Mouse (Mus musculus) right cerebral cortex, postnatal 25 days (tissue): ENCODE data around the gene Prtn3.

Experiments used
- DNase-seq: peaks from one replicate; pipeline ENCODE4 v3.0.0; 2022

Gene Prtn3

DNA sequence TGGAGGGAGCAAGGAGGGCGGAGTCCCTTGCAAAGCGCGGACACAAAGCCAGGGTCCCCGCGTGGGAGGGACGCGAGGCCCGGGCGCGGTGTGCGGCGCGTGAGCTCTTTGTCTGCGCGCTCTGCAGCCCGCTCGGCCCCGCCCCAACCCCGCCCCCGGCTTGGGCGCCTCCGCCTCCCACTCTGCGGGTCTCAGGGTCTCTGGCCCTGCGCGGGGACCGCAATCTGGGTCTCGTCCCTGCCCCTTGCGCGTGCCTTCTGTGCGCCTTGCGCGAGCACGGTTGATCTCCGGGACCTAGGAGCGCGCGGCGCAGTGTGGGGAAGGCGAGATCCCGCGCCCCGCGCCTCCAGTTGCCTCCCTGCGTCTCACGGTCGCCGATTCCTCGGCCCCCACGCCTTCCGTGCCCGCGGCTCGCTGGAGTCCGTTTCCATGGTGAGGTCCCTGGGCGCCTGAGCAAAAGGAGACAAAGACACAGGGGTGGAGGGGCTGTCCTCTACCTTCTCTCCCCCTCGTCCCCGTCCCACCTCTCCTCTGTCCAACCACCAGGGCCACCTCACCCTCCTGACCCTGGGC, at the start of gene Prtn3, which contains the start of gene Plppr3:
TSS of gene Prtn3 (plus strand) at position 187 of the 573 bp plus-strand sequence.
TSS of gene Plppr3 (minus strand) at position 345 of the 573 bp plus-strand sequence.
- peak; percentile 55 for DNase-seq

DNA sequence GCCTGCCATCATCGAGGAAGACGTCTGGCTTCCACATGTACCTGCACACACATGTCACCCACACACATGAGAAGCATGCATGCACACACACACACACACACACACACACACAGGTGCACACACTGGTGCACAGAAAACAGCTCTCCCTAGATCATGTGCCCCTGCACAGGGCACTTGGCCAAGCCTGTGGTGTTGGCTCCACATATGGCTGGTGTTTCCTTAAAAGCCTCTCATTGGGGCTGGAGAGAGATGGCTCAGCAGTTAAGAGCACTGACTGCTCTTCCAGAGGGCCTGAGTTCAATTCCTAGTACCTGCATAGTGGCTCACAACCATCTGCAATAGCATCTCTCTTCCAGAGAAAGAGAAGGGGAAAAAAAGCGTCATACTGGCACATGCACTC, 42.7 kb upstream of the Prtn3 start:
- no peak for DNase-seq

GRCm38 (mm10) chr10:79832026-79832785, 42.1 kb upstream of the Prtn3 start:
- no peak for DNase-seq

DNA sequence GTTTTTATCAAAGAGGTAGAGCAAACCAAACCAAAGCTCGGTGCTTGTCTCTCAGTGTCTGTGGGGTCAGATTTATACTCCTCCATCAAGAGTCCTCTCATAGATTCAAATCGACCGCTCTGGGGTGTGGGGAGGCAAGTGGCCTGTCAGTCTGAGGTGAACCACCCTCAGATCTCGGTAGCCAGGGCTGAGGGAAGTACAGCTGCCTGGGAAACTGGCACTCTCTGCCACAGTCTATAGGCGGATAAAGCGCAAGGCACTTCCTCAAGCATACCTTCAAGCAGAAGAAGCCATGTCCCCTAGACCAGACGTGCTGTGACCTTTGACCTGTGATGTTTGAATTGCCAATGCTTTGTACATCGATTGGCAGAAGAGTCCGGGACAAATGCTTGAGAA, 41.5 kb upstream of the Prtn3 start:
- no peak for DNase-seq

DNA sequence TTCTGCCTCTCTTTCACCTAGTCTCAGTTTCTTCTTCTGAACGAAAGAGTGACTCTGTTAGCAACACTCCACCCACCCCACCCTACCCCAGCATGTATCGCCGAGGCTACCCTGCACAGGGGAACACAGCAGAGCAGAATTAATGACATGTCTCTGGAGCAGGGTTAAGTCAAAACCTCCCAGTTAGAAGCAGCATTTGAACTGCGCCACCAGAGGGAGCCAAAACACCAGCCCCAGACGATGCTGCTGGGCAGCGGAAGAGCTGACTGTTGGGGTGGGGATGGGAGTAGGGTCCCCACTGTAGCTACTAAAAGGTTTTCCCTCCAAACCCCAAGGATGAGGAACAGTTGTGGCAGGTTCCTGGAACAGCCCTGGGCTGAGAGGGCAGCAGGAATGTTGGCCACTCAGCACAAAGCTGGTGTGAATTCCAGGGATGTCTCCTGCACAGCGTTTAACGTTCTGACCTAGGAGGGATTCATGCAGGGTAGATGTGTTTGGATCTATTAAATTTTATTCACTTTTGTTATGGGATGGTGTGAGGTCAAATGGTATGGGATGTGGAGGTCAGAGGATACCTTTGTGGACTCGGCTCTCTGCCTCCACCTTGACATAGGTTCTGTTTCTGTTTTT, 39.4 kb upstream of the Prtn3 start:
- DNase-seq: peak; percentile 73

DNA sequence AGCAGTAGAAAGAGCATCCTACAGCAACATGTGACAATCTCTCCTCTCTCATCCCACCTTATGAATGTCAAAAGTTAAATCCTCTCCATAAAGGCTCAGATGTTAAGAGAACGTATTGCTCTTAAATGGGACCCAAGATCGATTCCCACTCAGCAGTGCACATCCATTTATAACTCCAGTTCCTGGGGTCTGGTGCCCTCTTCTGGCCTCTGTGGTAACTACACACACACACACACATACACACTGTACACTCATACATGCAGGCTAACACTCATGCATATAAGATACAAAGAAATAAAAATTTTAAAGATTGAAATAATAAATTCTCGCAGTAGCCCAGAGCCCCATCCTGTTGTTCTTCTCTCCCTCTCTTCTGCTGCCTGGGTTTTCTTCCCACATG, 37.4 kb upstream of the Prtn3 start:
- DNase-seq: no peak

DNA sequence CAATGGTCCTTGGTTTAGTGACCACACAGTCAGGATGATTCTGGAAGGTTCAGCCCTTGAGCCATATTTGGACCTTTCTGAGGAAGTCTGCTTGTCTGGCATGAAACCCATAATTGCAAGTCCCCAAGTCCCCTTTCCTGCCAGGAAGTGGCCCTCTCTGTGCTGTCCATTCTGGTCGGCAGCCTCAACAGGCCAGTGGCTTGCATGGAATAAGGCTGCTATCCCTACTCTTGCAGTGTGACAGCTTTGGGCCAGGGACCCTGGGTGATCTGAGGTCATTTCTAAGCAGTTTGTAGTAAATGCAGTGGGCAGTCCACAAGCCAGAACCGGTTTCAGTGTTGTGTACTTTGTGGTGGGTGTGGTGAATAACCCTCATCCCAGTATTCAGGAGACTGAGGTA, 36.1 kb upstream of the Prtn3 start:
- DNase-seq: no peak

DNA sequence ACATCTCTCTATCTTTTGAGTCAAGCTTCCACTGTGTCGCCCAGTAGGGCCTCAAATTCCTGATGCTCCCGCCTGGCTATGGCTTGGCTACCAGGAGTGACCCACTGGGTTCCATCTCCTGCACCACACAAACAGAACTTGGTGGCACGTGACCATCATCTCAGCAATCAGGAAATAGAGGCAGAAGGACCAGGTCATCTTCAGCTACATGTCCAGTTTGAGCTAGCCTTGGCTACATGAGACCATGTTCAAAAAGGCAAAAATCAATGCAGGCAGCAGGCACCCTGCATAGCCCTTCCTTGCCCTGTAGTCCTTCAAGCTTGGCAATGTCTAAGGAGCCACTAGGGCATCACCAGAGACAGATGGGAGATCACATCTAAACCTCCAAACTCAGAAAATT, 34.2 kb upstream of the Prtn3 start:
- DNase-seq: no peak

DNA sequence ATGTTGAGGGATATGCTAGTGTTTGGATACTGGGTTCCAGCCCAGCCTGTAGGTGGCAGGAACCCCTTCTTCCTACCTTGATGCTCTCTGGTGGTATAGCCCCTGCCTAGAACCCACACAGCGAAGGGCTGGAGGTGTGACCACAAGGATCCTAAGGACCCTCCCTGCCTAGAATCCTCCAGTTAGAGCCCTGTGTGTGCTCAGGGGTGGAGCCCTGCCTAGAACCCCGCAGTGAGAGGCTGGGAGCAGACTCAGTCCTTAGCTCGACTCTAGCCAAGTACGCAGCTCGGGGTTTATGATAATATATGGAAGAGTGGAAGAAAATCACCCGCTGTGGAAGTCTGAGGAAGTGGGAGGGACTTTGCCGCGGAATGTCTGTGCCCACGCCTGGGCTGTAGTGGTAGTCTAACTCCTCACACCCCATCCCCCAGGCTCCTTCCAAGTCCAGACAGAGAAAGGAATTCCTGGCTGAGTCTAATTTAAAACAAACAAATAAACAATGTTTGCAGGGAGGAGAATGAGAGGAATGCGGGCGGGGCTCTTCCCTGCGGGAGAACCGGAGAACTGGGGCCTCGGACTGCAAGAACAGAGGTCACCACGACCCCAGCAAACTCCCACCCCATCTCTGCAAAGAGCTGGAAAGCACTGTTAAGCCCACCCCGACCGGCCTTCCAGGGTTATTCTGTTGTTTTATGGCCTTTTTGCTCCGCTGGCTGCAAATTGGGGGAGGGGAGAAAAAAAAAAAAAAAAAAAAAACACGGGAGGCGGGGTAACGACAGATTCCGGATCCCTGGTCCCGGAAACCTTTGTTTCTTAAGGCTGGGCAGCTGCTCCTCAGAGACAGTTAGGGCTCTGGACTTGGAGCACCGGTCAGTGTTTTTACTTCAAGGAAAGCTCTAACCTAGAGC, 33.4 kb upstream of the Prtn3 start:
- DNase-seq: peak; percentile 76

DNA sequence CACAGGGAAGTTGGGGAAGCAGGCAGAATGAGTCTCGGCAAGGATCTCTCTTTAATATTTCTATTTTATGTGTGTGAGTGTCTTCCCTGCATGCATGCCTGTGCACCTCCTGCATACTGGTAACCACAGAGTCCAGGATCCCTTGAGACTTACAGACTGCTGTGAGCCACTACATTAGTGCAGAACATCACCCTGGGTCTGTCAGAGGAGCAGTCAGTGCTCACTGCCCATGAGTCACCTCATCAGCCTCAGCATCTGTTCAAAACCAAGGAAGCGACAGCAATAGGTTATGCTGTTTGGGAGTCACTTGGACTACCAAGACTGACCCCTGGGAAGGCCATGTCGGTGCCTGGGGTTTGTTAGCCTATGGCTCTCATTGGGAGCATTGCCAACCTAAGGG, 32.0 kb upstream of the Prtn3 start:
- no peak for DNase-seq

DNA sequence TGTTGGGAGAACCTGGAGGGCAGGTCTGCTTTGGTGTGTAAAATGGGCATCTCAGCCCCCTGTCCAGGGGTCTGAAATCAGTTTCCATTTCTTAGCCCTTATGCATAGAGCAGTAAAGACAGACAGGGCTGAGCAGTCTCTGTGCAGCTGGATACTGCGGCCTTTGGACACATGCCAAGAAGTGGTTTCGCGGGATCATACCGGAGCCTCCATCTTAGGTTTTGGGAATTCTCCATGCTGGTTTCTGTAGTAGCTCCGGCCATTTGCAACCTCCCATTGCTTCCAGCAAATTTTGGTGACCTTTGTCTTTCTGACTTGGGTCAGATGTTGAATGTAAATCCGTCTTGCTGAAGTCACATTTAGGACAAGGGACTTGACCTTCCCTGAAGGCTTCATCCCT, 30.8 kb upstream of the Prtn3 start:
- DNase-seq: no peak

GRCm38 (mm10) chr10:79846553-79846952, 27.7 kb upstream of the Prtn3 start:
- no peak for DNase-seq

DNA sequence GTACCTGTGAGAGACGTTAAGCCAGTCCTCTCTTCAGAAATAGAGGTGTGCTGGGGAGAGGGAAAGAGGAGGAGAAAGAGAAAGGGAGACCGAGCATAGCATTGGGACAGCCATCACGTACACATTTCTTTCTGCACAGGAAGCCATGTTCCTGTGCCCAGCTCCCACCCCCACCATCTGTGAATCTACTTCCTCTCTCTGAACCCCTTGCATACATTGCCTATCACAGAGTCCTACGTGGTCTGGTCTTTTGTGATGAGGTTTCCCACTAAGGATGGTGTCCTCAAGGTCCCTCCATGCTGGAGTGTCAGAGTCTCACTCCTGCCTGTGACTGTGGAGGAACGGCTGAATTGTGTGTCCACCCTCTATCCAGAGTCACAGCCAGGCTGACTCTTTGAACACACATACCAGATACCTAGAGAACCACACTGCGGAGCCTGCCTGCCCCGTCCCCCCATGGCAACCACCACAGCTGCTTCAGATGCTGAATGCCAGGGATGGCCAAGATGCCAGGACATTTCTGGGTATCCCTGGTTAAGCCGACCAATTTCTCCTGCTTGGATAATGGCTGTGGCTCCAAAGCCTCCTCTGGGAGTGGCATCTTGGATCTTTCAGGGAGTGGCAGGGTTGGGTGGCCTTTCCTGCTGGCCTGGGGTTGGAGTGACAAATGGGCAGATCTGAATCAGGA, 24.2 kb upstream of the Prtn3 start:
- no peak for DNase-seq

GRCm38 (mm10) chr10:79851653-79852052, 22.6 kb upstream of the Prtn3 start:
- DNase-seq: no peak

- DNase-seq: no peak
Measured at GRCm38 (mm10) chr10:79852107-79852789, 22.0 kb upstream of the Prtn3 start.

DNA sequence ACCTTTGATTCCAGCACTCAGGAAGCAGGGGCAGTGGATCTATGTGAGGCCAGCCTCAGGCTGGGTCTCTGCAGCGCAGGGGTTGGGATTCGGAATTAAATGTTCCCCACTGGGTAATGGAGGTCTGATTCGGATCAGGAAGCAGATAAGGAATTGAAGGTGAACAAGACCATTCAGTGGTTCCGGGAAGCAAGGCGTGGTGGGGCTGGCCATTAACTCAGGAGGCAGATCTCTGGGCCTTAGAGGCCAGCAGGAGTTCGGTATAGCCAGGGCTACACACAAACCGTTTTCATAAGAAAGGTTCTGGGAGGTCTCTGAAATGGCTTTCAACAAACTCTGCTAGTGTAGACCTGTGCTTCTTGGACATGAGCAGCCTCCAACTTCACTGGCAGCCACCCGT, 21.4 kb upstream of the Prtn3 start:
- no peak for DNase-seq

GRCm38 (mm10) chr10:79853392-79853791, 20.9 kb upstream of the Prtn3 start:
- DNase-seq: peak; percentile 80

DNA sequence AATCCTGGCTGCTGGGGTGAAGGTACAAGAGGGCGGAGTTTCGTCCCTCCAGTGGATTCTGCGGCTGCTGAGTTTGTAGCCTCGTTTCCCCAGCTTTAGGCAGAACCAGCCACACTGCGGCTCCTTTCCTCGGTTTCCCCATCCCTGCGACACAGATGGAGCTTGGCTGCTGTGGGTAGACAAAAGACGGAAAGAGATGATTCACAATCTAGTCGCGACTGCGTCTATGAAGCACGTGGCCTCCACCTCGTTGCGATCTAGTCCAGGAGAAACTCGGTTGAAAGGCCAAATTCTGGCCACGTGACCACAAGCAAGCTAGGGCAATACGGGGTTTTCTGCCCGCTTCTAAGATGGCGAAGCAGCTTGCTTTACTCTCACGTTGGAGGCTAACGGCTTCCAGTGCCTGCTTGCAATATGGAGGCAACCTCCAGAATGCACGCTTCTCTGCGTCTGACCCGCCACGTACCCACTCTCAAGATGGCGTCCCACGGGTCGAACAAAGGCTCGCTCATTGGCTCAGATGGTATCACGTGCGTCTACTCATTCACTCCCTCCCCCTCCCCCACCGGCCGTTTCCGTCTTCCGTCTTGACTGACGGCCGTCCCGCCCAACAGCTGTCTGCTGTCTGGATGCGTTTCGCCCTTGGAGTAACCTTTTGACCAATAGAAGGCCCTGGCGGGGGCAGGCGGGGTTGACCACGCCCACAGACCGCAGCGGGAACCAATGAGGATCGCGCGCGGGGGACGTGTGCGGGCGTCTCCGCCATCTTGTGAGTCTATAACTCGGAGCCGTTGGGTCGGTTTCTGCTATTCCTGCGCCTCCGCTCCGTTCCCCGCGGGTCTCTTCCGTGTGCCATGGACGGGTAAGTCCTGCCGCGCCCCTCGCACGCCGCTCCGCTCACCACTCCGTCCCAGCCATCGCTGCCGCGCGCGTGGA, 20.1 kb upstream of the Prtn3 start, which contains the start of gene Ptbp1:
TSS of gene Ptbp1 (plus strand) at position 568 of the 936 bp plus-strand sequence.
- peak; percentile 99 for DNase-seq

DNA sequence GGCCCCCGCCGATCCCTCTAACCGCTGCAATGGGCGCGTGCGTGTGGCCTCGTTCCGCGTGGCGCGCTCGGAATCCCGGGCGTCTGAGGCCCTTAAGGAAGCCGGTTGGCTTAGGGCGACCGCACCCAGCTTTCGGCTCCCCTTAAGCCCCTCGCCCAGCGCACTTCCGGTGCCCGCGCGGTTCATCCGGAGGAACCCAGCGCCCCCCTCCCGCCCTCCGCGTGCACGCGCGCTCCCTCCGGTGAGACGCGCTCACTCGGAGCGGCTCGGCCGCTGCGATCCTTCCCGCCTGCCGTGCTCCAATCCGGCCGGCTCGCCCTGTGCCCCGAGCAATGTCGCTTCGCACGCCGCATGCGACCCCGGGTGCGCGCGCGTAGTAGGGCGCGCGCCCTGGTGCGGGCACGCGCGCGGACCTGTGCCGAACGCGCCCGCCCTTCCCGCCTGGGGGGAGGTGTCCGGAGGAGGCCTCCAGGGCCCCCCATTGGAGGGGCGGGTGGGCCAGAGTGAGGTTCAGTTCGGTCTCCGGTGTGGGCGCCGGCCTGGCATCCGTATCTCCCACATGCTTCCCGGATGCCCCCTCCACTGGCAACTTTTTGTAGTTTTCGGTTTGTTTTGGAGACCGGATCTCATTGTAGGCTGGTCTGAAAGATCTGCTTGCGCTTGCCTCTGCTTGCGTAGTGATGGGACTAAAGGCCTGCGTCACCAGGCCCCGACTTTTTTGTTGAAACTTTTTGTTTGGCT, 19.3 kb upstream of the Prtn3 start:
- DNase-seq: peak; percentile 64
